In the genomic region with DNA sequence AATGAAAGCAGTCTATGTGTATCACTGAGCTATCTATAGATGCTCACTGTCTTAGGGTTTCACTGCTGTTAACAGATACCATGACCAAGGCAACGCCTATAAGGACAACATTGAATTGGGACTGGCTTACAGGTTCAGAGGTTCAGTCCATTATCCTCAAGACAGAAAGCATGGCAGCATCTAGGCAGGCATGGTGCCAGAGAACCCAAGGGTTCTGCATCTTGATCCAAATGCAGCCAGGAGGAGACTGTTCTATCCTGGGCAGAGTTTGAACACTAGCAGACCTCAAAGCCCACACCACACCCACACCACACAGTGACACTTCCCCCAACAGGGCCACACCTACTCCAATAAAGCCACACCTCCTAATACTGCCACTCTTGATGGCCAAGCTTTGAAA, we compare ENCODE assay signal across 19 mouse cellular contexts.
DNase-seq lines count a peak whose midpoint lies in the region; ATAC-seq lines count a peak whose summit lies in the region.
"Had no signal": no experiment of that assay in that cellular context is flagged by ENCODE, and none has a peak within 500 bp of the region (broad histone marks: within the 10 kb centered on the region; RNA-seq: fewer than 3 reads in every experiment).

No protein-coding gene starts in this region.

- DNase-seq in cerebellum, adult 11-12 months, result peak; percentile 39
- peak; percentile 15 to 51 for DNase-seq in cerebellum, postnatal 10 days
- no peak for DNase-seq in cerebellum, adult 9-11 months
- DNase-seq in brain, adult 2 months (ENCODE audit: low read depth, low spot score), result peak; percentile 26
- no peak for DNase-seq in liver
- DNase-seq: adrenal gland, adult 2 months; adrenal gland, adult 8-10 months; adrenal gland, postnatal 10 days; adrenal gland, postnatal 14 days; adrenal gland, postnatal 25 days; adrenal gland, postnatal 36 days; B cell, adult 2 months; cerebellum, adult 11 months; cerebellum, adult 8-10 months; cerebellum, adult 9-10 months had no signal

- ATAC-seq in cerebellum, adult (ENCODE audit: insufficient number of reproducible peaks, low FRiP score, low TSS enrichment), result no peak
- ATAC-seq: activated CD4-positive, CD25-positive, alpha-beta regulatory T cell, adult 4 months; CD4-positive, CD25-positive, alpha-beta regulatory T cell, adult 4 months; Patski had no signal

Comparison
In these comparisons a context has a peak if more than half of its experiments do, and no peak if none do; other contexts are left out.
1. DNase-seq: peak in cerebellum, adult 11-12 months (single experiment), cerebellum, postnatal 10 days (2 of 2) and brain, adult 2 months (single experiment); none in cerebellum, adult 9-11 months (single experiment) and liver (single experiment).